Mouse (Mus musculus) kidney, postnatal 0 days (tissue): ENCODE data around the gene Ttll12. TPM values are rescaled to one million over a fixed set of nuclear protein-coding genes. Genes with fewer than 3 reads are reported as not detected.
A peak's percentile ranks its signal among the peaks of the same experiment; 100 is the strongest.

Experiments
- ATAC-seq: fragments of 200-750 bp; cut with Nextera tagmentation; replicated peaks from 2 replicates; pipeline ENCODE4 v1.8.0; 2017; ENCODE audit warnings: low read depth, moderate number of reproducible peaks, moderate TSS enrichment, moderate library complexity; ENCODE audit not compliant: low FRiP score
- DNase-seq: peaks from one replicate; pipeline ENCODE4 v3.0.0-alpha.2; 2016; ENCODE audit warnings: low spot score
- H3K27ac ChIP-seq: fragments of 300-500 bp; sonication (generic); 2 replicates; pipeline ENCODE4 v1.5.1; 2014; ENCODE audit warnings: mild to moderate bottlenecking
- H3K27me3 ChIP-seq: fragments of 300-500 bp; sonication (generic); 2 replicates; pipeline ENCODE4 v1.6.1; 2014; ENCODE audit warnings: low read length, mixed read lengths; ENCODE audit not compliant: insufficient read depth
- H3K36me3 ChIP-seq: fragments of 300-500 bp; sonication (generic); 2 replicates; pipeline ENCODE4 v1.6.1; 2014; ENCODE audit warnings: low read length, mixed read lengths; ENCODE audit not compliant: insufficient read depth
- H3K4me1 ChIP-seq: fragments of 300-500 bp; sonication (generic); replicated peaks from 2 replicates; pipeline ENCODE4 v1.6.1; 2014; ENCODE audit warnings: antibody characterized with exemption, low read length, mixed read lengths; ENCODE audit not compliant: insufficient read depth
- H3K4me2 ChIP-seq: fragments of 300-500 bp; sonication (generic); 2 replicates; pipeline ENCODE4 v1.6.1; 2014; ENCODE audit warnings: mild to moderate bottlenecking, low read length, moderate library complexity, mixed read lengths
- H3K4me3 ChIP-seq: fragments of 300-500 bp; sonication (generic); replicated peaks from 2 replicates; pipeline ENCODE4 v1.5.1; 2014; ENCODE audit warnings: low read depth, low read length
- H3K9ac ChIP-seq: fragments of 300-500 bp; sonication (generic); 2 replicates; pipeline ENCODE4 v1.6.1; 2014; ENCODE audit warnings: low read depth, low read length
- H3K9me3 ChIP-seq: fragments of 300-500 bp; sonication (generic); replicated peaks from 2 replicates; pipeline ENCODE4 v1.6.1; 2016; ENCODE audit warnings: low read length, inconsistent platforms, mixed read lengths
- CTCF ChIP-seq: IDR thresholded peaks from 2 replicates; pipeline ENCODE4 v1.5.1; 2016; ENCODE audit warnings: antibody characterized with exemption, low read depth, mild to moderate bottlenecking, moderate library complexity
- WGBS: fragments of 180-500 bp; shearing (Covaris S2); extraction: QIAGEN DNeasy Blood & Tissue Kit; methylation state at CpG from one replicate; pipeline ENCODE4 v1.1.7; 2014; 5-methylcytosine and 5-hydroxymethylcytosine counted together
- polyA plus RNA-seq: library from polyadenylated mRNA; unstranded; fragments of >200 nt; fragmentation: Nextera tagmentation; extraction: Ambion mirVana; gene quantifications from 2 replicates; pipeline ENCODE4 v1.2.1, GENCODE M21; 2015

Ttll12 gene
- polyA plus RNA-seq, 1 experiment from 2014 or later = 22.4 TPM

- Histone ChIP-seq H3K27me3 (no peaks in the 10 kb centered on the region), H3K36me3 (no peaks in the 10 kb centered on the region), H3K4me2 (peak within 1 kb of the TSS; percentile 93), H3K9ac (peak within 1 kb of the TSS; percentile 56), H3K9me3 (no peaks in the 10 kb centered on the region), H3K4me1 (peaks cover 21% of the 10 kb centered on the region; the same call in 1 of the 2 replicates), H3K27ac (no peak within 1 kb of the TSS), H3K4me3 (peak within 1 kb of the TSS; percentile 51)
- DNase-seq = peak; percentile 65
- WGBS = under 1% methylated on average over 45 of the region's 45 CpGs
- ATAC-seq = no peak
- no peak for TF ChIP-seq CTCF
Measured at GRCm38 (mm10) chr15:83526424-83527091, 68.4 kb downstream of the Ttll12 start, which contains the start of gene Bik. Bik (plus strand) TSS chr15:83526862.

Other genes starting within 250 kb of the Ttll12 start
- 36.2 and 40.9 TPM in 2 replicates for gene Arfgap3, start 244.9 kb downstream of the Ttll12 start, polyA plus RNA-seq
- gene Pacsin2, start 130.6 kb downstream of the Ttll12 start, polyA plus RNA-seq = 61.3 and 68.5 TPM in 2 replicates
- gene Ttll1, start 84.3 kb downstream of the Ttll12 start, polyA plus RNA-seq = 16.6 and 19.0 TPM in 2 replicates
- 14.1 and 16.1 TPM in 2 replicates for gene Bik, start 68.3 kb downstream of the Ttll12 start, polyA plus RNA-seq
- 159 and 169 TPM in 2 replicates for gene Tspo, start 31.6 kb downstream of the Ttll12 start, polyA plus RNA-seq
- gene Mcat, start 31.4 kb downstream of the Ttll12 start, polyA plus RNA-seq = 37.6 and 41.2 TPM in 2 replicates
- gene Scube1, start 129.9 kb upstream of the Ttll12 start, polyA plus RNA-seq = 3.0 and 3.3 TPM in 2 replicates
- gene Mpped1, start 184.3 kb upstream of the Ttll12 start, polyA plus RNA-seq = 0.11 and 0.22 TPM in 2 replicates